Mouse (Mus musculus): Measurements from ENCODE around the gene Mfsd9. TPM values are rescaled to one million over a fixed set of nuclear protein-coding genes. Genes with fewer than 3 reads are reported as not detected.
"Not testable (repeated sequence)": the region's sequence is repeated elsewhere in the genome, so short reads cannot be mapped to it uniquely, and the experiment has no call there.

Mfsd9 gene
- total RNA-seq, 2 experiments from 2014 or later, result 5.7 to 6.3 TPM

GRCm38 (mm10) chr1:40784306-40784705, 6.2 kb downstream of the Mfsd9 start:
- no peak for DNase-seq (ENCODE audit: low spot score in 2 of 2)

GRCm38 (mm10) chr1:40783450-40783849, 7.0 kb downstream of the Mfsd9 start:
- no peak for DNase-seq (ENCODE audit: low spot score in 2 of 2)

- no peak for DNase-seq (ENCODE audit: low spot score in 2 of 2)
Measured at GRCm38 (mm10) chr1:40776763-40777162, 13.7 kb downstream of the Mfsd9 start.

GRCm38 (mm10) chr1:40776102-40776501, 14.4 kb downstream of the Mfsd9 start:
- no peak for DNase-seq (ENCODE audit: low spot score in 2 of 2)

GRCm38 (mm10) chr1:40774040-40774439, 16.4 kb downstream of the Mfsd9 start:
- no peak for DNase-seq (ENCODE audit: low spot score in 2 of 2)

- DNase-seq (ENCODE audit: low spot score in 2 of 2), result no peak
Measured at GRCm38 (mm10) chr1:40773234-40773633, 17.3 kb downstream of the Mfsd9 start.

- DNase-seq (ENCODE audit: low spot score in 2 of 2), result no peak
Measured at GRCm38 (mm10) chr1:40771196-40771970, 19.1 kb downstream of the Mfsd9 start.

GRCm38 (mm10) chr1:40769331-40769894, 21.1 kb downstream of the Mfsd9 start:
- DNase-seq (ENCODE audit: low spot score in 2 of 2), result no peak

- DNase-seq (ENCODE audit: low spot score in 2 of 2), result peak in 1 of 2 experiments; percentile 10
Measured at GRCm38 (mm10) chr1:40768606-40769005, 21.9 kb downstream of the Mfsd9 start.

GRCm38 (mm10) chr1:40767588-40767987, 22.9 kb downstream of the Mfsd9 start:
- no peak for DNase-seq (ENCODE audit: low spot score in 2 of 2)

GRCm38 (mm10) chr1:40765521-40765920, 25.0 kb downstream of the Mfsd9 start:
- no peak for DNase-seq (ENCODE audit: low spot score in 2 of 2)

GRCm38 (mm10) chr1:40764701-40765275, 25.7 kb downstream of the Mfsd9 start:
- no peak for DNase-seq (ENCODE audit: low spot score in 2 of 2)

- DNase-seq (ENCODE audit: low spot score in 2 of 2), result no peak
Measured at GRCm38 (mm10) chr1:40764042-40764441, 26.4 kb downstream of the Mfsd9 start.

- no peak for DNase-seq (ENCODE audit: low spot score in 2 of 2)
Measured at GRCm38 (mm10) chr1:40759751-40760445, 30.6 kb downstream of the Mfsd9 start.

GRCm38 (mm10) chr1:40746089-40746488, 44.4 kb downstream of the Mfsd9 start:
- DNase-seq (ENCODE audit: low spot score in 2 of 2), result no peak

- DNase-seq (ENCODE audit: low spot score in 2 of 2), result no peak
Measured at GRCm38 (mm10) chr1:40740739-40741138, 49.7 kb downstream of the Mfsd9 start.

- DNase-seq (ENCODE audit: low spot score in 2 of 2), result not testable (repeated sequence)
Measured at GRCm38 (mm10) chr1:40738246-40738645, 52.2 kb downstream of the Mfsd9 start.

- no peak for DNase-seq (ENCODE audit: low spot score in 2 of 2)
Measured at GRCm38 (mm10) chr1:40737671-40738070, 52.8 kb downstream of the Mfsd9 start.

- no peak for DNase-seq (ENCODE audit: low spot score in 2 of 2)
Measured at GRCm38 (mm10) chr1:40728636-40729035, 61.9 kb downstream of the Mfsd9 start.

- no peak for DNase-seq (ENCODE audit: low spot score in 2 of 2)
Measured at GRCm38 (mm10) chr1:40727404-40727803, 63.1 kb downstream of the Mfsd9 start.

GRCm38 (mm10) chr1:40726051-40726450, 64.4 kb downstream of the Mfsd9 start:
- DNase-seq (ENCODE audit: low spot score in 2 of 2), result no peak
